Mouse (Mus musculus) fibroblast of lung, adult 2 months (primary cell): ENCODE measurements around the gene Sox15.
"Not testable (repeated sequence)": the region's sequence is repeated elsewhere in the genome, so short reads cannot be mapped to it uniquely, and the experiment has no call there.

Experiments
- DNase-seq: peaks from one replicate; pipeline ENCODE4 v3.0.0-alpha.2; 2011; ENCODE audit warnings: low read depth

Gene Sox15

DNA sequence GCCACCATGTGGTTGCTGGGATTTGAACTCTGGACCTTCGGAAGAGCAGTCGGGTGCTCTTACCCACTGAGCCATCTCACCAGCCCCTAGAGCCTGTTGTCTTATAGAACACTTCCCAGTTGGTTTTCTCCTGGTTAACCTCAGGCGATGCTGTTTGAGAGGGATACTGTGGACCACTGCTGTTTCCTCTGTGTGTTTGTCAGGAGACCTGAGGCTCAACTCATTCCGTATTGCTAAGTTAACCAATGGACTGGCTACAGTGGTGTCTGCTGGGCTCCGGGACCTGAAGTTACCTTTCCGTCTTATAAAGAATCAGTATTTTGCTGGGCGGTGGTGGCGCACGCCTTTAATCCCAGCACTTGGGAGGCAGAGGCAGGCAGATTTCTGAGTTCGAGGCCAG, 47.8 kb downstream of the Sox15 start:
- DNase-seq = not testable (repeated sequence)

DNA sequence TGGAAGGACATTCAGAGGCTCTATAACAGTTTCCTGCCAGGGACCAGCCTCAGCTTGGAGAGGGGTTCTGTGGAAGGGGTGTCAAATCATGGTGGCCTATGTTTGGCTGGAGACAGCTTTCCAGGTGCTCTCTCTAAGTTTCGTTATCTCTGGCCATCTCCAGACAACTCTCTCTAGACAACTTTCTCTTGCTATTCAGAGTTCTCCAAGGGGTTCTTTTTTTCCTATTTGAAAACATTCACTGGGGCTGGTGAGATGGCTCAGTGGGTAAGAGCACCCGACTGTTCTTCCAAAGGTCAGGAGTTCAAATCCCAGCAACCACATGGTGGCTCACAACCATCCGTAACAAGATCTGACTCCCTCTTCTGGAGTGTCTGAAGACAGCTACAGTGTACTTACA, 48.3 kb downstream of the Sox15 start:
- DNase-seq = not testable (repeated sequence)

DNA sequence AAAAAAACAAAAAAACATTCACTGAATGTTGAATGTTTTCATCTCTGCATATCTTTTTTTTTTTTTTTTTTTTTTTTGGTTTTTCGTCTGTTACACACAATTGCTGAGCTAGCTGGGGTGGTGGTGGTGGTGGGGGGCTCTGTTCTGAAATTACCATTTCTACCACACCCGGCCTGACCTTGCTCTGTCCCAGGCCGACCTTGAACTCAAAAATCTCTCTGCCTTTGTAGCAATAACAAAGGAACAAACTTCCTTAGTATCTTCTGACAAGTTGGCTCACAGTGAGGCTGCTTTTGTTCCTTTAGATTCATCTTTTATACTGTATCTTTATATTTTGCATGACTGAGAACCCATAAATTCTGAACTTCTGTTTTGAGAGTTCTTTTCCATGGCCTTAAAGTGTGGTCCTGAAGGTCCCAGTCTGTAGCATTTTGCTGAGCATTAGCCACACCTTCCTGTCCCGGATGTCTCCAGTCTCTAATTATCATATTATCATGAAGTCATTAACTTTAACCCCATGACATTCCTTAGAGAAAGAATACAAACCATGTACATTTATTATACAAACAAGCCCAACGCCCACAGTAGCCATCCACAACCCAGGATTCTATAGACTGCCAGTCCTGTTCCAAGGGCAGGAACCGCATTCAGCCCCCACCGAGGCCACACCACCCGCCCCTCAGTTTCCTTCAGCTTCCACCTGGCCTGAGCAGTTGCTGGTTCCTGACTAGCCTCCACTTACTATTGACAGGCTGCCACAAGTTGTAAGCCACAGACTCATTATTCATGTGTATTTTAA, 48.9 kb downstream of the Sox15 start:
- no peak for DNase-seq

DNA sequence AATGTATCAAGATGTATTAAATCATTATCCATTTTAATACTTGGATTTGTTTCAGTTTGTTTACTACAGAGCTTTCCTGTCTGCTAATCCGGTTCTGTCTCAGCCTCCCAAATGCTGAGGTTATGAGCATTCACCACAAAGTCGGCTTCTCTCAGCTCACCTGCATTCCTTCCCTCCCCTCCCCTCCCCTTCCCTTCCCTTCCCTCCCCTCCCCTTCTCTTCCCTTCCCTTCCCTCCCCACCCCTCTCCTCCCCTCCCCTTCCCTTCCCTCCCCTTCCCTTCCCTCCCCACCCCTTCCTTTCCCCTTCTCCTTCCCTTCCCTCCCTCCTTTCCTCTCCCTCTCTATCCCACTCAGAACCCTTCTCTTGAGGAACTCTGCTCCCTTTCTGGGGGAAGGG, 49.5 kb downstream of the Sox15 start:
- DNase-seq = no peak
